Mouse (Mus musculus): ENCODE measurements around the gene Robo1.
A peak's percentile ranks its signal among the peaks of the same experiment; 100 is the strongest.

Robo1 gene

DNA sequence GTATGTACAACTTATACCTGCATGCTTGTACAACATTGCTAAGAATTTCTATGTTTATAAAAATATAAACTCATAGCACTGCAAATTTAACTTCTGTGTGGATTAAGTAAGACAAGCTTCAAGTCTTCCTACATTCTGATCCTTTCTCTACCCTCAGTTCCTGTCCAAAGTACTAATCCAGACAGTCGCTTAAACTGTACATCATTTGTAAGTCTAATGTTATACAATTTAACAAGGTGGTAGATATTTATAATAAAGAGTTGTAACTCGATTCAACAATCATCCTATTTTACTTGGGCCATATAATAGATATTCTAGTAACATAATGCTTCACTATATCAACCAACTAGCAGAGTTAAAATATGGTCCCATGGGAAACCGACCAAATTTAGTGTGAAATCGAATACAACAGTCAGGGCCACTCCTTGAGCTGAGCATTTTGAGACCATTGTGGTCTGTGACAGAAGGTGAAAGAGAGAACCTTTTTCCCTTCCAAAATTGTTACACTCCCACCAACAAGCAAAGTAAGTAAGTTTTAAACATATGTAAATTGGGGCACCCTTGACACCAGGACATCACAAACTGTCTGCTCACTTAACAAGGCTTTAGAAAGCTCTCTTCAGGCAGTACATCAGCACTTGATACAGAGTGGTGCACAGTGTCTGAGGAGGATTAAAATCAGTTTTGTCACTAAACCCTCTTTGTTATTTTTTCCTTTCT is 295.5 kb downstream of the Robo1 start:
- DNase-seq (ENCODE audit: low spot score in 2 of 2) = no peak

DNA sequence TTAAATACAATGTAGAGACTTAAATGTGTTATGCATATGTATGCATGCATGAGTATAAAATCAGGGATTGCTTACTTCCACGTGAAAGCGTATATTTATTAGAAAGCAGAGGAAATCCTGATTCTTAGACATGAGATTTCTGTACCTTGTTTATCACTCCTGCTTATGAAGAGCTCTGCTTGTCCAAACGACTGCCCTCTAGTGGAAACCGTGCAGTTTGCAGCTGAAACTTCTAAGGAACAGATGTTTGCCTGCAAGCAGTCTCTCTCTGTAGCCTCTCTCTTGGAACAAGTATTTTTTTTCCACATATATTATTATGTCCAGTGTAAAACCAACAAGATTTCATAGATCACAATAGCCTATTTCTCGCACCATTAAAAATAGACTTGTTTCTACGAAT is 297.0 kb downstream of the Robo1 start:
- DNase-seq (ENCODE audit: low spot score in 2 of 2) = peak; percentile 84 to 90

DNA sequence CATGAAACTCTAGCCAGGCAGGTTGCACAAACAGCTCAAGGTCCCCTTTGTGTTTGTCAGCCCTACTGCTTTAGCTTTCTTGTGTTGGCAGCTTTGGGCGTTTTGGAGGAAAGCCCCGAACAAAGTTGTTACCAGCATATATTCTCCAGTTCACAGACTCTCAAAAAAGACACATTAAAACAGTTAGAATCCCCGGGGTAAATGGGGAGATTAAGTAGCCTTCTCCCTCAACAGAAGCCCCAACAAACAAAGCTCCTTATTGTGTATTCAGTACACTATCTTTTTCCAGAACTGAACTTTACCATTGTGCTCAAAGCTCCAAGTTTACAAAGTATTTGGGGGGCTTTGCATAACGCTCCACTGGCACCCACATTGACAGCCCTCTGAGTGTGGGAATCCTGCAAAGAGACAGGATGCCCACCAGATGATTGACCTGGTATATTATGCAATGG is 302.6 kb downstream of the Robo1 start:
- DNase-seq (ENCODE audit: low spot score in 2 of 2) = no peak

DNA sequence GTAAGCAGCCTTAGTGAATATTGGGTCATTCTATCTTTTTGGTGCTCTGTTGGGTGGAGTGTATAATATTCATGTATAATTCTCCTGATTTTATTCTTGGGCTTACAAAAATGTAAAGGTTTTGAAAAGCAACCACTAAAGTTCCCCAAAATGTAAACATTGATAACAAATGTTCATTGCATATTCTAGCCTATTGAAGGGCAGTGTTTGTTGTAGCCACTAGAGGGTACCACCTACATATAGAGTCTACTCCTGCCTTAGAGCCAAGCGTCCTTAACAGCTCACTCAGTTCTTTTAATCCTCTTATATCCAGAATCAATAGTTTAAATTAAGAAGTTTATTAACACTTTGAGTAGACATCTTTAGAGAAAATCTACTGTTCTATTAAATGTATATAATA is 306.8 kb downstream of the Robo1 start:
- no peak for DNase-seq (ENCODE audit: low spot score in 2 of 2)

DNA sequence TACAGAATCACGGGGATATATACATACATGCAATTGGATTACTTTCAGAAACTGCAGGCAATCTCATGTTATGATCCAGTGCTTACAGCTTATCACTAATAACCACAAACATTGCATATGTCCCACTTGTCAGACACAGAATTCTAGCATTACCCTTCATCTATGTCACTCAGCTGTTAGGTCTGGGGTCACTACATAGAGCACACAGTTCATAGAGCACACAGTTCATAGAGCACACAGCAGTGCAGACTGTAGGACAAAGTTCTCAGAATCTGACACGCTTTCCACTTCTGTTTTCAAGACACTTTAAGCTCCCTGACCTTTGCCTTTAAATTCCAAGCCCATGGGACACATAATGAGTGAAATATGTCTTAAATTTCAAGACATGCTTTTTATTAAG is 307.3 kb downstream of the Robo1 start:
- DNase-seq (ENCODE audit: low spot score in 2 of 2) = no peak

DNA sequence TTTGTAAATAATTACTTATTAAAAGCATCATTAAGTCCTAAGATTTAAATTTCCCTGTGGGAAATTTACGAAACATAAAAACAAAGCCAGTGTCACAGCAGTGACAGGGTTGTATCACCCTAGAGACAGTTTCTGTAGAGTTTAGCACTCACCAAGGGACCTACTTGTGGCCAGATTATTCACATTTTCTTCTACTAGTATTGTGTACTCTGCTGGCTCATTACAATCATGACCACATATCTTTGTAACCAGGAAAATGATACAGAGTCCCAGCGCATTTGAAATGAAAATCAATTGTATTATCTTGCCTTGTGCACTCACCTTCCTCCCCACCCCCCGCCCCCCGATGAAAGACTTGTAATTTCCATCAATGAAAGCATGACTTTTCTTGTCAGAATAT is 314.3 kb downstream of the Robo1 start:
- no peak for DNase-seq (ENCODE audit: low spot score in 2 of 2)

DNA sequence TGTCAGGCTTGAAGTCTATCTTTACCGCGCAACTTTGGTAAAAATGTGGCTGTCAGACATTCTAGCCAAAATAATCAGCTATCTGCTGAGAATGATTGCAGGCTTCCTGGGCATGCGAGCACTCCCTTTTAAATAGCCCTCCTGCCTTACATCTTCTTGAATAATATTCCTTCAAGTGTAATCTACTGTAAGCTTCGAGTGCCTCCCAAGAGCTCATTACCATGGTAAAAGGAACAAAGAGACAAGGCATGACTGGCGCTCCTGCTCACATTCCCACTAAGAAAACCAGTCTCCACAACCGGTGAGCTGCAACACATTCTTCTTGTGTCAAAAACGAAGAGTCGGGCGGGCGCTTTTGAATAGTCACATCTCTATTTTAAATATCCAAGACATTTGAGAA is 314.8 kb downstream of the Robo1 start:
- no peak for DNase-seq (ENCODE audit: low spot score in 2 of 2)

DNA sequence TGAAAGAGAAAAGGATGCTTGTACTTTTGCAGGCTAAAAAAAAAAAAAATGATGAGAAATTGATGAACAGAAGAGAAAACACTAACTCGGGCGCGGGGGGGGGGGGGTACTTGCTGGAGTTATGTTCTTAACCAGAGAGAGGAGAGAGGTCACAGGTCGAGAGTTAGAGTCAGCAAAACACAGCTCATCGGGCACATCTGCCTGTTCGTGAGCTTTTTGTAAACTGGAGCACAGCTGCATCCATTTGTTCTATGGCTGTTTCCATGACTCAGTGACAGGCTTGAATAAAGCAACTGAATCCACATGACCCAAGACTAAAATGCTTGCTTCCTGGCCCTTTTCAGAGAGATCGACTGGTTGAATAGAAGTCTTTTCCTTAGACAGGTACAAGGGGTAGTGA is 325.7 kb downstream of the Robo1 start:
- no peak for DNase-seq (ENCODE audit: low spot score in 2 of 2)

DNA sequence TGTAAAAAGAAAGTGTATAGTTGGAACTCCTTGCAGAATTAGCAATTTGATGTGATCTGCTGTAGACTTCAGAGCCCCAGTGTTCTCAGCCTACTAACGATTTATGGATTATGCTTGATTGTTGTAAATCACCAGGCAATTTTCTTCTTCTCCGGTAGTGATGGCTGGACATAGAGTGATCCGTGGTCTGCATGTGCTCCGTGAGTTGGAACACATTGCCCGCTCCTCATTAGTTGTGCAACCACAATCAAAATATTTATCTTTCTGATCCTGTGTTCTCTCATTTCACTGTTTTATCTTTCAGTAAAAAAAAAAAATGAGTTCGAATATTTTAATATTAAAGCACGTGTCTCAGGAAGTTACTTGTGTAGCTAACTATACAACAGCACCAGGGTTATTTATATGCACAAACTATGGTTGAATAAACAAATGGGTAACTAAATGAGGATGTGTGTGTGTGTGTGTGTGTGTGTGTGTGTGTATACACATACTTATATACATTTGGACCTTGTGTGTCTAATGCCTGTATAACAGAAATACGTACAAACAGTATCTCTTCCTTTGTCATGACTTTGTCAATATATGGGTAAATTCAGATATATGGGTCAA is 331.3 kb downstream of the Robo1 start:
- DNase-seq (ENCODE audit: low spot score in 2 of 2) = no peak

DNA sequence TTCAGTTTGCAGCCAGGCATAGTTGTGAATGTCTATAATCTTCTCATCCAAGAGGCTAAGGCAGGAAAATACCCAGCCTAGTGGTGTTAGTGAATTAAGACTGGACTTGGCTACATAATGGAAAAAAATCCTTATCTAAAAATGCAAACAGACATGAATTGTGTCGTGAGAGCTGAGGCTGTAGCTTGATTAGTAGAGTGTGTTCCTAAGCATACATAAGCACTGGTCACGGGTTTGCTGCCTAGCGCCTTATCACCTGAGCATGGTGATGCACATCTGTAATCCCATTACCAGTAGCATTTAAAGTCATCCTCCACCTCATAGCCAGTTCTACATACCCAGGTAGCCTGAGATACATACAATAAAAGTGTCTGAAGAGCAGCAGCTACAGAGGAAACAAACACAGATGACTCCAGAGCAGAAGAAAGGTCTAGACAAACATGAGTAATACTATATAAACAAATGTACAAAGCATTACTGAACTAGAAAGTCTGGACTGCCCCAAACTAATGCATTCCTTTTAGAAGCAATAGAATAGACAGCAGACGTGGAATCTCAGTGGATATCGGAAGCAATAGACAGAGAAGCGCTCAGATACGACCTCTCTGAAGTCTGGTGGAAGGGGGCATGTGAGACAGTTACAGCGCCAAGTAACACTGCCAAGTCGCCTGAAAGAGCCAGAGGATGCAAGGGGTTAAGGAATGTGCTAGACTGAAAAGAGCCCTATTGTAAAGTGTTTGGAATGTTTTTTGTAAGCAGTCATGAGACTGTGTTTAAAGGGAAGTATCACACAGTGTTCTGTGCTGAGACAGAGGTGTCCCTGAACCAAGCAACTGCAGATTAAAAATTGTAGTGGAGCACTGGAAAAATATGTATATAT is 333.1 kb downstream of the Robo1 start:
- DNase-seq (ENCODE audit: low spot score in 2 of 2) = no peak

DNA sequence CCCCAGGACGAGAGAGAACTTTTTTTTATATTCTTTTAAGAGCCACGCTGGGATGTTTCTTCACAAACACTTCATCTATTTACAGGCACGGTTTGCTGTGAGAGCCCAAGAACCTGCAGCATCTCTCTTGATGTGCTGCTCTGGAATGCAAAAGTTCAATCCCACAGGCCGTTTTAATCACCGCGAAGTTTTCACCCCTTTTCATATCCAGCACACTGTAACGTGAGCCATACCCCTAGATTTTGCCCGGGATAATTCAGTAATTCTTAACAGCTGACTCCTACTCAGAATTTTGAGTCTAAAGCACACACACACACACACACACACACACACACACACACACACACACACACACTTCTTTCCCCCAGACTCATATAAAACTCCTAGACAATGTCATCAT is 337.8 kb downstream of the Robo1 start:
- no peak for DNase-seq (ENCODE audit: low spot score in 2 of 2)

DNA sequence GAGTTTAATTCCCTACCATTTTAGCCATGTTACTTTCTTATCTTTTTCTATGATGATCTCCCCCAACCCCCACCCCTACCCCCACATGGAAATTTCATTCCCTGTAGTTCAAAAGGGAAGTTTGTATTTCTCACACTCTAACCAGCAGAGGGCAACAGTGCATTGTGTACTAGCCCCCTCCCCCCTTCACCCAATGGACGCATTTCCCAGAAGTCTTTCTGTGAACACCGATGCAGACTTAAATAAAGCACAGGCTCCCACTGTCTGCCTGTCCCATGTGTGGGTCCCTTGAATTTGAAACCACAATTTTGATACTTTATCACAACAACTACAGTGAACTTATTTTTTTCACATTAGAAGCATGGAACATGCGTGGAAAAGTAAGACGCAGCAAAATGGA is 341.2 kb downstream of the Robo1 start:
- peak in 1 of 2 experiments; percentile 37 for DNase-seq (ENCODE audit: low spot score in 2 of 2)

DNA sequence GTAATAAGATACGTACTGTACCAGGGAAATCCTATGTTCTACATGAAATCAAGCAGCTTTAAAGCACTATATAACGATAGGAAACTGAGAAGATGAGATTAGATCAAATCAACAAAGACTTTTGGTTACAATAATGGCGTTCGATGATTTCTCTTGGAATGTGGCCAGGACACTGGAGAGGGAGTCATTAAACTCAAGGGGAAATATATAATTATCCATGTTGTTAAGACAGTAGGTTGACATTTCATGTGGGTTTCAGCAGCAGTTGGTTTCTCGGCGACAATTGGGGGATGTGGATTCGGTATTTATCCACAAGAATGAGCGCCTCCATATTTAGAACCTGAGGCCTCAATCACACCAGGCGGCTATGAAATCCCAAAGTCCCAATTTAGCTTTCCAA is 347.3 kb downstream of the Robo1 start:
- no peak for DNase-seq (ENCODE audit: low spot score in 2 of 2)

DNA sequence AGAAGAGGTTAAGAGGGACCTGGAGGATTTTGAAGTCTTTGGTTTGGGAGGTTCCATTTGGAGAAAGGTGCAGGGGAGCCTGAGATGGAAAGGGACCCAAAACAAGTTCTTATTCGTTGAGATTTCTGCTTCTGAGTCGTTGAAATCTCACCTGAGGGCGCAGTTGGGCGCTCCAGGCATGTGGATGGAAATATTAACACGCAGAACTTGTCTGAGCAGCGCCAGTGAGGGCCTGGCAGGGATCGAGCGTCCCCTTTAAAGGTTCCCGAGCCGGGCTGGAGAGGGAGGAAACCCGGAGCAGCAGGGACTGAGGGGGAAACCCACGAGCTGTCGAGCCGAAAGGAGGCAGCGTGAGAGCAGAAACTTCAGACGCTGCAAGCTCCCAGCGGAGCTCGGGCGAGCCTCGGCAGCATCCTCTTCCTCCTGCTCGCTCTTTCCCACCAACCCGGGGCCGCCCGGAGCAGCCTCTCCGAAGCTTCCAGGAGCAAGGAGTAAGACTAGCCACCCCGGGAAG is 354.8 kb downstream of the Robo1 start:
- peak; percentile 81 to 82 for DNase-seq (ENCODE audit: low spot score in 2 of 2)

DNA sequence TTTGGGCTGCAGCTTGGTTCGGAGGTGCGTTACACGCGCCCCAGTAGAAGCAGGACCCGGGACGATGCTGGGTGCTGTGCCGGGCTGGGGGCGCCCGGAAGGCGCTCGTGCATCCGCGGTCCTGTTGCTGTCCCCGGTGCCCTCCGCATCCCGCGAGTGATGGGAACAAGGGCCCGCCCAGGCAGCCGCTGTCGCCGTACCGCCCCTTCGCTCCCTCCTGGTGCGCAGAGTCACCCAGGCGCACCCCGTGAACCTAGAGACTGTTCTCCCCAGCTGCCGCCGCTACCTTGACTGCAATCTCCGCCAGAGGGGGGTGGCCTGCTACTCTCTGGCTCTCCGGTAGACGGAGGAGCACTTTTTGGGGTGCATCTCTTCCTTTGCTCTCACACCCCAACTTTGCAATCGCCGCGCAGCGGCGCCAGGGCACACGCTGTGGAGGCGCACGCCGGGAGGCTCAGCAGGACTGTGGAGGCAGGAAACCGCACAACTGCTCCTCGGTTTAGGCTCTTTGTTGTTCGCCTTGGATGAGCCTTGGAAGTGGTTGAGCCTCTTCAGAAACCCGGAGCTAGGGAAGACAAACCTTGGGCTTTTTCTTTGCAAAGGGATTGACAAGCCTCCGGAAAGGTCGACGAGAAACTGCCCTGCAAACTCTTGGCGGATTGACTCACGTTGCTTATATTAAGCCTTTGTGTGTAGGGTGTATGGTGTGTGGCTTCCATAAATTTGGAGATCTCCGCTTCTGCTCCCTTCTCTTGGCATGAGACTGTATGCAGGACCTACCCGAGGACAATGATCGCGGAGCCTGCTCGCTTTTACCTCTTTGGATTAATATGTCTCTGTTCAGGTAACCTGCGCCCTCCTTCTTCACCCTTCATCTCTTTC is 355.5 kb downstream of the Robo1 start:
- peak; percentile 50 to 71 for DNase-seq (ENCODE audit: low spot score in 2 of 2)

DNA sequence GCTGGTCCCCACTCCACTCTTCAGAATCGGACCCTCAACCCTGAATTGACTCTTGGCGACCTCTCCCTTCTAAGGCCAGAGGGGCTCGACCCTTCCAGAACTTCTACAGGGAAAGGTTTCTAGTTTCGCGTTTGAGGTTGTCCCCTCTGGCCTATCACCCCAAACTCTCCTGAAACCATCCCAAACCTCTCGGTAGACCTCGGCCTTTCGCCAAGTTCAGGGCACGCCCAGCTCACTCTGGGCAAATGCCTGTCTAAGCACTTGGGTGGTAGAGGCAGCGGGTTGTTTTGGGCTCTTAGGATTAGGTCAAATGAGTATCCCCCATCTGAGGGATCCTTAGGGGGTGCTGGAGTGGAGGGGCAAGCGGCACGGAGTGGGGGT is 356.1 kb downstream of the Robo1 start:
- no peak for DNase-seq (ENCODE audit: low spot score in 2 of 2)

DNA sequence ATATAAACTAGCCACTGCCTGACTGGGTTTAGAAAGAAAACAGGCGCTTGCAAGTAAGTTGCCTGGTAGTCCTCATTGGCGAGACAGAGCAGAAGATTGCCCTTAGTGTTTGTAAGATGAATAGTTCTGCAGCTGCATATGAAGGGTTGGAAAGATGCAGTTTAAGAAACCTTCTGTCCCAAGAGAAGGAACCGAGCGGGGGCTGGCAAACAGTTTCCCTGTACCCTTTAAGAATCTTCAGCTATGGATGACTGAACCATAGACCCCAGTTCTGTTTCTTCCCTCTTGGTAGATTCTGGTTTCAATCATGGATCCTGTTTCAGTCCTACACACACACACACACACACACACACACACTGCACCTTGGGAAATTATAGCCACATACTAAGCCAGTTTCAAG is 356.7 kb downstream of the Robo1 start:
- no peak for DNase-seq (ENCODE audit: low spot score in 2 of 2)

DNA sequence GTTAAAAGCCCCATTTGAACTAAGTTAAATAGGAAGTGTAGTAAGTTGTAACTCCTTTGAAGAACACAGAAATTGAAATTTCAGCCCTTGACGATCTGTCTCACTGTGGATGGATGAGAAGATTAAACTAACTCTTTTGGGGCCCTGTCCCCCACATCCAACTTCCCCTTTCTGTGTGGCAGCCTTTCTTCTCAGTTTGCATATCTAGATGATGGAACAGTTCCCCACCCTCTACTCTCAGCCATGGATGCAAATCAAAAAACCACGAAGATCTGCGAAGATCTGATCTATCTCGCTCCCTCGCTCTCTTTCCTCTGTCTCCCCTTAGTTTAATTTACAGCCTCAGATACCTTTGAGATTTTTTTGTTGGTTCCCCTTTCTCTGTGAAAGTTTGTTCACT is 357.3 kb downstream of the Robo1 start:
- no peak for DNase-seq (ENCODE audit: low spot score in 2 of 2)

DNA sequence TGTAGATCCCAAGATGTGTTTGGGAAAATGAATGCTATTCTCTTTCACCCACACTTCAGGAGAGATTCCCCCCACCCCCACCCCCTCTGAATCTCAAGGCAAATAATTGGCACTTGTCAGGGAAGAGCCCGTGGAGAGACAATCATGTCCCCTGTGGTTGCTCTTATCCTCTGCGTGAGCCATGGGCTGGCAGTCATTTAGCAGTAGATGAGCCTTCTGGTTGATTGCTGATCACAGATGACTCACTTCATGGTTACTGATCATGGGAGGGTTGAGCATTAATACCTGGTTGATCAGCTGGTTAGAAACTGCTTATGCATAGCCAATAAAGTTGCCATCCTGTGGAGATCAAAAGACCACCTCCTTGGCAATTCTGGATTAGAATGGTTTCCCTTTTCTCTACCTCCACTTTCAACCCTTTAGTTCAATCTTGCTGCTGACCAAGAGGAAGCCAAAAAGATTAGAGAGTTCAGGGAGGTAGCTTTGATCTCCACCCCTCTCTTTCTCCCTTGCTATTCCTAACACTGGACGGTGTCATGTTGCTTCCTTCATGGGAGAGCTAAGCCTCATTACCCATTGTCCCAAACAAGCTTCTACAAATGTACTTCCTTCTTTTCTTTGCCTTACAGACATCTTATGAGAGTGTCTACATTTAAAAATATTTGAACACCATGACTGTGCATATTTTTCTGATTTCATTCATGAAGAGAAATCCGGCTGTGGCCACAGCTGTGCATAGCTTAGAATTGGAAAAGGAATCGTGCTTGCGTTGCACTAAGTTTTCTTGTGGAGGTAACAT is 362.3 kb downstream of the Robo1 start:
- DNase-seq (ENCODE audit: low spot score in 2 of 2) = no peak

DNA sequence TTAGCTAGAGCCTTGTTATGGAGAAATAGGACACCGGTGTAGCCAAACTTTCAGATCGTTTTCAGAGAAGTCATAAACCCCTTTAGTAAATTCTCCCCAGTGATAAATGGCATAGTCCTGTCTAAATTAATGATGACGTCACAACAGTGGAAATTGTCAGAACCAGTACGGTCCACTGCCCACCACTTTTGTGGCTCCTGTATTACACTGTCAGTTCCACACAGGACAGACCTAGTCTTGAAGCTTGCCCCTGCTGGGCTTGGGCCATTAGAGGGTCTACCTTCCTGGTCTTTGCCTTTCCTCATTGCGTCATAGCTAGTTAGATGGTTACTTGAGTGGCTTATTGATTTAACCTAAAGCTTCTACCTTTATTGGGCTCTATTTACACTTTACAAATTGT is 369.1 kb downstream of the Robo1 start:
- DNase-seq (ENCODE audit: low spot score in 2 of 2) = no peak

DNA sequence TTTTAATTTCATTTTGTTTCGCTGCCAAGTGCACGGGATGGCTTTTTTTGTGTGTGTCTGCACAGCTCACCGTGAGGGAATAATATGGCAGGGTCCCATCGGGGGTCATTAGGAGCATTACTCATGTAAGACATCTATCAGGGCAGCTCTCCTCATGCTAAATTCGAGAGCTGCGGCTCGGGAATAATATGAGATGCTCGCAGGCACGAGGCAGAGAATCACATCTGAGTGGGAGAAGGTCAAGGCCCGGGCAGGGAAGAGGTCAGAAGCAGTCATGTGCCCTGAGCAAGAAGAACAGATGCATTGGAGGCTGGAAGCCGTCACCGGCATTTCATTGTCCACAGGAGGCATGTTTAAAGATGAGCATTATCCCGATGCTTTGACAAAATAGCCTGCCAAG is 370.3 kb downstream of the Robo1 start:
- no peak for DNase-seq (ENCODE audit: low spot score in 2 of 2)
